Mouse (Mus musculus): ENCODE data around the gene Thra.

- TF ChIP-seq CTCF (IDR thresholded peaks at IDR 0.05; ENCODE audit: extremely low read depth, insufficient read length, insufficient replicate concordance, low read depth, low read length), result no peak
- TF ChIP-seq POLR2A (IDR thresholded peaks at IDR 0.05; ENCODE audit: low read depth, low read length), result no peak
Measured at GRCm38 (mm10) chr11:98752562-98753140, 12.2 kb downstream of the Thra start.

All from small intestine, adult 2 months (tissue).